Mouse (Mus musculus): Measurements from ENCODE around the gene Tmem165. TPM values are rescaled to one million over a fixed set of nuclear protein-coding genes. Genes with fewer than 3 reads are reported as not detected.

Gene Tmem165
- polyA plus RNA-seq, 1 experiment = 36.3 TPM

DNA sequence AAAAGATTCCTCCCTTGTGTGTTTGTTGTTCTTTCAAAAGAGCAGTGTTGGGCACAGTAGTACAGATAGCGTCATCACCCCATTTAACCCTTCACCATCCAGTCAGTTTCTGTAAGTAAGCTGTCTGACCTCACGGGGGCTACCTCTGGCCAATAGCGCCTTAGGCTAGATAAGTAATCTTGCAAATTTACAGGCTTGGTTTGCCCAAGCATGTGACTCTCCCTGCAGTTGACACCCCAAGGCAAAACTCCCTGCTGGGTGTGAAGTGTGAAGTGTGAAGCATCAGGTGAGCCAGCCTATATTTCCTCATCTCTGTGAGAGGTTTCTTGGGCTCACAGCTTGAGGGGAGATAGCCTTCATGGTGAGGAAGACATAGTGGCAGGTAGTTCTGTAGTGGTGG, 23.6 kb upstream of the Tmem165 start:
- TF ChIP-seq USF1 (IDR thresholded peaks at IDR 0.05; ENCODE audit: low read depth) = no peak
- TF ChIP-seq MAX (IDR thresholded peaks at IDR 0.05) = no peak
- no peak for TF ChIP-seq MYOG (IDR thresholded peaks at IDR 0.05; ENCODE audit: control insufficient read depth, extremely low read depth, insufficient read length)
- no peak for TF ChIP-seq CTCF (IDR thresholded peaks at IDR 0.05; ENCODE audit: control insufficient read depth, insufficient read depth, insufficient read length)
- TF ChIP-seq MYOD1 (IDR thresholded peaks at IDR 0.05; ENCODE audit: control insufficient read depth, insufficient read length, low read depth) = no peak
- no peak for TF ChIP-seq FOSL1 (IDR thresholded peaks at IDR 0.05; ENCODE audit: insufficient read depth, low read length, poor library complexity, severe bottlenecking)
- no peak for TF ChIP-seq CEBPB (IDR thresholded peaks at IDR 0.05; ENCODE audit: low read depth)
- Histone ChIP-seq H3K79me2 (ENCODE audit: control insufficient read depth, insufficient read depth) (no peaks in the 10 kb centered on the region), H3K36me3 (ENCODE audit: control insufficient read depth, insufficient read depth) (no peaks in the 10 kb centered on the region), H3ac (ENCODE audit: control insufficient read depth, insufficient read length, low read depth) (no peak overlapping the region), H3K79me3 (ENCODE audit: low read depth) (no peaks in the 10 kb centered on the region), H3K4me3 (ENCODE audit: insufficient read depth, poor library complexity, severe bottlenecking) (no peak overlapping the region), H3K27me3 (ENCODE audit: control insufficient read depth, insufficient read depth, insufficient read length) (no peaks in the 10 kb centered on the region)

DNA sequence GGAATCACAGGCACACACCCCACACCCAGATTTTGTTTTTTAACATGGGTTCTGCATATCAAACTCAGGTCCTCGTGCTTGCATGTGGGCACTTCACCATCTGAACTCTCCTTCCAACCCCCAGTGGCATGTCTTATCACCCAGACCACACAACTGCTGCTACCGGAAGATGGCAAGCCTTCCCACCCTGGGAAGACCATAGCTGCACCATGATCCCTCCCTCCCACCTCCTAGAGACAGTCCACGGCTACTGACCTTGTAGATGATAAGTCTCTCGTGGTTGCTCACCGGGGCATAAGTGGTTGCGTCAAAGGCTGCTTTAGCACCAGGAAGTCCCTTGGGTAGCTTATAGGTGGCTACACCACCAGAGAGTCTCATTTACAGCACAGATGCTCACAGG, 22.2 kb upstream of the Tmem165 start:
- no peaks in the 10 kb centered on the region for H3K36me3 ChIP-seq (ENCODE audit: control insufficient read depth, insufficient read depth)
- no peaks in the 10 kb centered on the region for H3K79me2 ChIP-seq (ENCODE audit: control insufficient read depth, insufficient read depth)
- no peaks in the 10 kb centered on the region for H3K27me3 ChIP-seq (ENCODE audit: control insufficient read depth, insufficient read depth, insufficient read length)
- no peak overlapping the region for H3K4me3 ChIP-seq (ENCODE audit: insufficient read depth, poor library complexity, severe bottlenecking)
- no peak overlapping the region for H3ac ChIP-seq (ENCODE audit: control insufficient read depth, insufficient read length, low read depth)
- no peak for TF ChIP-seq FOSL1 (IDR thresholded peaks at IDR 0.05; ENCODE audit: insufficient read depth, low read length, poor library complexity, severe bottlenecking)
- no peak for TF ChIP-seq USF1 (IDR thresholded peaks at IDR 0.05; ENCODE audit: low read depth)
- no peak for TF ChIP-seq CTCF (IDR thresholded peaks at IDR 0.05; ENCODE audit: control insufficient read depth, insufficient read depth, insufficient read length)
- no peak for TF ChIP-seq MYOD1 (IDR thresholded peaks at IDR 0.05; ENCODE audit: control insufficient read depth, insufficient read length, low read depth)
- TF ChIP-seq MAX (IDR thresholded peaks at IDR 0.05) = no peak
- TF ChIP-seq CEBPB (IDR thresholded peaks at IDR 0.05; ENCODE audit: low read depth) = no peak
- no peak for TF ChIP-seq MYOG (IDR thresholded peaks at IDR 0.05; ENCODE audit: control insufficient read depth, extremely low read depth, insufficient read length)
- no peaks in the 10 kb centered on the region for H3K79me3 ChIP-seq (ENCODE audit: low read depth)

DNA sequence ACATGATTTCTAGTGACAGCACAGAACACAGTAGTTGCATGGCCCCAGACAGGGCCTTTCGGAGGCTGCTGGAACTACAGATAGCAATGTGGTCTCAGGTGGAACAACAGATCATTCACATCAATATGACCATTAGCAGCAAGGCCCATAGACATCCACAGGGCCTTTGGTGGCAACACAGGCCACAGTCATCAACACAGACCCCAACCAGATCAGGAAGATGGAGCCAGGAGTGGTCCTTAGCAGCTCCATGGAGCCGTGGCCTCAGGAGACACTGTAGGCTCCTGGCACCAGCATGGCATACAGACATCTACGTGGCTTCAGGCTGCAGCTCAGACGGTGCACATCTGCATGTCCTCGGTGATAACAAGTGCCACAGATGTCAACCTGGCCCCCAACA, 20.8 kb upstream of the Tmem165 start:
- H3K36me3 ChIP-seq (ENCODE audit: control insufficient read depth, insufficient read depth) = no peaks in the 10 kb centered on the region
- no peaks in the 10 kb centered on the region for H3K79me3 ChIP-seq (ENCODE audit: low read depth)
- no peak overlapping the region for H3K4me3 ChIP-seq (ENCODE audit: insufficient read depth, poor library complexity, severe bottlenecking)
- TF ChIP-seq MYOD1 (IDR thresholded peaks at IDR 0.05; ENCODE audit: control insufficient read depth, insufficient read length, low read depth) (no peak), MAX (IDR thresholded peaks at IDR 0.05) (no peak), CEBPB (IDR thresholded peaks at IDR 0.05; ENCODE audit: low read depth) (no peak), MYOG (IDR thresholded peaks at IDR 0.05; ENCODE audit: control insufficient read depth, extremely low read depth, insufficient read length) (no peak), USF1 (IDR thresholded peaks at IDR 0.05; ENCODE audit: low read depth) (no peak), CTCF (IDR thresholded peaks at IDR 0.05; ENCODE audit: control insufficient read depth, insufficient read depth, insufficient read length) (no peak), FOSL1 (IDR thresholded peaks at IDR 0.05; ENCODE audit: insufficient read depth, low read length, poor library complexity, severe bottlenecking) (no peak)
- H3ac ChIP-seq (ENCODE audit: control insufficient read depth, insufficient read length, low read depth) = no peak overlapping the region
- H3K27me3 ChIP-seq (ENCODE audit: control insufficient read depth, insufficient read depth, insufficient read length) = no peaks in the 10 kb centered on the region
- H3K79me2 ChIP-seq (ENCODE audit: control insufficient read depth, insufficient read depth) = no peaks in the 10 kb centered on the region

DNA sequence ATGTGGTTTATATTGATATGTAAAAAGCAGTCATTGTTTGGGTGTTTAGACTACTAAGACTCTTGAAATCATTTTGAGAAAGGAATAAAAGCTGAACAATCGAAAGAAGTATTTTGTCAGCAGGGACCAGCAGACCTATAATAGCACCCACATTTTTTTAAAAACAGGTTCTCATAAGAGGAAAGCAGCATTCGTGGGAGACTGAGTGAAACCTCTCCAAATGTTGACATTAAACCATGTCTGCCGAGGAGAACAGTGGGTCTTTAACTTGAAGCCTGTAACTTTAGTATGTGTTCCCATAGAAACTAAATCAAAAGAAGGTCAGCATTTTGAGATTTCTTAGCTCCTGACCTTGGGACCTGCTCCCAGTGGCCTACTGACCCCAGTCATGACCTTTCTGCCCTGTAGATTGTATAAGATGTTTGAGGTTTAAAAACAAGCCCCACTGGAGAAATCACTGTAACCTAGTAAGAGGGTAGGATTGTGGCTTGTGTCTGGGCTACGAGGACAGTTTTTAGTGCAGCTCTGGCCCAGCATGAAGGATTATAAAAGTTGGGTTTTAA, 19.8 kb upstream of the Tmem165 start:
- Histone ChIP-seq H3K4me3 (ENCODE audit: insufficient read depth, poor library complexity, severe bottlenecking) (no peak overlapping the region), H3K27me3 (ENCODE audit: control insufficient read depth, insufficient read depth, insufficient read length) (no peaks in the 10 kb centered on the region), H3ac (ENCODE audit: control insufficient read depth, insufficient read length, low read depth) (no peak overlapping the region), H3K36me3 (ENCODE audit: control insufficient read depth, insufficient read depth) (no peaks in the 10 kb centered on the region), H3K79me2 (ENCODE audit: control insufficient read depth, insufficient read depth) (no peaks in the 10 kb centered on the region), H3K79me3 (ENCODE audit: low read depth) (no peaks in the 10 kb centered on the region)
- TF ChIP-seq CEBPB (IDR thresholded peaks at IDR 0.05; ENCODE audit: low read depth) (no peak), MAX (IDR thresholded peaks at IDR 0.05) (no peak), MYOD1 (IDR thresholded peaks at IDR 0.05; ENCODE audit: control insufficient read depth, insufficient read length, low read depth) (no peak), FOSL1 (IDR thresholded peaks at IDR 0.05; ENCODE audit: insufficient read depth, low read length, poor library complexity, severe bottlenecking) (no peak), CTCF (IDR thresholded peaks at IDR 0.05; ENCODE audit: control insufficient read depth, insufficient read depth, insufficient read length) (no peak), MYOG (IDR thresholded peaks at IDR 0.05; ENCODE audit: control insufficient read depth, extremely low read depth, insufficient read length) (no peak), USF1 (IDR thresholded peaks at IDR 0.05; ENCODE audit: low read depth) (no peak)

DNA sequence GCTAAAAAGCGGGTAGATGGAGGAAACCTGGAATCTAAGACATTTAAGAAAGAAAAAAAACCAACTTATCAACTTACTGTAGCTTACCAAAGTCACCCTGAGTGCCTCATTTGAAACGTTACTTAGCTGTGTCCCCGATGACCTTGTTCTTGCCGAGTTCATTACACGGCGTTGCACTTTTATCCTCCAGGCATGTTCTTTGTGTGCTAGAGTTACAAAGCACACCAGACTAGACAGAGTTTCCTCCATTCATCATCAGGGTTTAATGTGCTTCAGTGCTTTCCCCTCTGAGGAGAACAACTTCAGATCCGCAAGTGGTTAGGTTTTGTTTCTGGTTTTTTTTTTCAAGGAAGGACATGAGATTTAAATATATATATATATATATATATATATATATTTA, 18.9 kb upstream of the Tmem165 start:
- no peaks in the 10 kb centered on the region for H3K36me3 ChIP-seq (ENCODE audit: control insufficient read depth, insufficient read depth)

DNA sequence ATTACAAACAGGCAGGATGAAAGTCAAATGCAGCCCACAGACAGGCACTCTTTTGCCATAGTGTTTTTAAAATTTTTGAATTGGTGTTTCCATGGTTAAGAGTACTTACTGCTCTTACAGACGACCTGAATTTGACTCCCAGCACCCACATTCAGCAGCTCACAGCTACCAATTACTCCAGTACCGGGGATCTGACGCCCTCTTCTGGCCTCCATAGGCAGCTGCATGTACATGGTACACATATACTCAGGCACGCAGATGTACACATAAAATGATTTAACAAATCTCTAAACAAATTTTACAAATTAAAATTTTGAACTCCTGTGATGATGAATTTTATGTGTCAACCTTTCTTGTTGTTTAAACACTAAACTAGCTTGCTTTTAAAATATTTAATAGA, 13.2 kb upstream of the Tmem165 start:
- no peaks in the 10 kb centered on the region for H3K79me2 ChIP-seq (ENCODE audit: control insufficient read depth, insufficient read depth)
- H3ac ChIP-seq (ENCODE audit: control insufficient read depth, insufficient read length, low read depth) = no peak overlapping the region
- H3K4me3 ChIP-seq (ENCODE audit: insufficient read depth, poor library complexity, severe bottlenecking) = no peak overlapping the region
- TF ChIP-seq CTCF (IDR thresholded peaks at IDR 0.05; ENCODE audit: control insufficient read depth, insufficient read depth, insufficient read length) (no peak), MAX (IDR thresholded peaks at IDR 0.05) (no peak), MYOG (IDR thresholded peaks at IDR 0.05; ENCODE audit: control insufficient read depth, extremely low read depth, insufficient read length) (no peak), USF1 (IDR thresholded peaks at IDR 0.05; ENCODE audit: low read depth) (no peak), CEBPB (IDR thresholded peaks at IDR 0.05; ENCODE audit: low read depth) (no peak), MYOD1 (IDR thresholded peaks at IDR 0.05; ENCODE audit: control insufficient read depth, insufficient read length, low read depth) (no peak), FOSL1 (IDR thresholded peaks at IDR 0.05; ENCODE audit: insufficient read depth, low read length, poor library complexity, severe bottlenecking) (no peak)
- no peaks in the 10 kb centered on the region for H3K36me3 ChIP-seq (ENCODE audit: control insufficient read depth, insufficient read depth)
- H3K27me3 ChIP-seq (ENCODE audit: control insufficient read depth, insufficient read depth, insufficient read length) = no peaks in the 10 kb centered on the region
- no peaks in the 10 kb centered on the region for H3K79me3 ChIP-seq (ENCODE audit: low read depth)

More for the DNA sequence above, 18.9 kb upstream of the Tmem165 start:
- no peak overlapping the region for H3K4me3 ChIP-seq (ENCODE audit: insufficient read depth, poor library complexity, severe bottlenecking)
- H3K79me3 ChIP-seq (ENCODE audit: low read depth) = no peaks in the 10 kb centered on the region
- H3ac ChIP-seq (ENCODE audit: control insufficient read depth, insufficient read length, low read depth) = no peak overlapping the region
- H3K27me3 ChIP-seq (ENCODE audit: control insufficient read depth, insufficient read depth, insufficient read length) = no peaks in the 10 kb centered on the region
- TF ChIP-seq MYOG (IDR thresholded peaks at IDR 0.05; ENCODE audit: control insufficient read depth, extremely low read depth, insufficient read length) (no peak), CEBPB (IDR thresholded peaks at IDR 0.05; ENCODE audit: low read depth) (no peak), MAX (IDR thresholded peaks at IDR 0.05) (no peak)
- no peaks in the 10 kb centered on the region for H3K79me2 ChIP-seq (ENCODE audit: control insufficient read depth, insufficient read depth)
